Mouse (Mus musculus) heart, postnatal 25 days (tissue): ENCODE data around the gene Ass1. TPM values are rescaled to one million over a fixed set of nuclear protein-coding genes. Genes with fewer than 3 reads are reported as not detected.

Source experiments
- DNase-seq: peaks from one replicate; pipeline ENCODE4 v3.0.0; 2022; ENCODE audit warnings: low spot score
- intact Hi-C: fragments of 180-260 bp; cut with DNase I; formaldehyde crosslinking; loops from one replicate; pipeline ENCODE4 v1.15.1; 2025
- total RNA-seq, 2 experiments: library from RNA; stranded (reverse); gene quantifications; 2 replicates each; pipeline ENCODE4 v1.2.3; 2021

Ass1 gene
- total RNA-seq, 2 experiments from 2014 or later = 4.3 to 4.4 TPM

DNA sequence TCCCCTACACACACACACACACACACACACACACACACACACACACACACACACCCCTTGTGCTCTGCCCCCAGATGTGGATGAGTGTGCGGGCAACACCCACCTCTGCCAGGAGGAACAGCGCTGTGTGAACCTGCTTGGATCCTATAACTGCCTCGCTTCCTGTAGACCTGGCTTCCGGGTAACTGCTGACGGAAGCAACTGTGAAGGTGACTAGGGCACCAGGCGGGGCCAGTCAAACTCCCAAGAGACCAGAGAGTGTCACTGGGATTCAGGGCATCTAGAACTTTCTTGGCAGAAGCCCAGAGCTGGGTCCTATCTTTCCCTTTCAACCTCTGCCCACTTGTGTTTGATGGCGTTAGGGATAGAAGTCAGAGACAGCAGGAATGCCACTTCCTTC is 14.6 kb upstream of the Ass1 start:
- intact Hi-C loops = no loop called here
- no peak for DNase-seq

DNA sequence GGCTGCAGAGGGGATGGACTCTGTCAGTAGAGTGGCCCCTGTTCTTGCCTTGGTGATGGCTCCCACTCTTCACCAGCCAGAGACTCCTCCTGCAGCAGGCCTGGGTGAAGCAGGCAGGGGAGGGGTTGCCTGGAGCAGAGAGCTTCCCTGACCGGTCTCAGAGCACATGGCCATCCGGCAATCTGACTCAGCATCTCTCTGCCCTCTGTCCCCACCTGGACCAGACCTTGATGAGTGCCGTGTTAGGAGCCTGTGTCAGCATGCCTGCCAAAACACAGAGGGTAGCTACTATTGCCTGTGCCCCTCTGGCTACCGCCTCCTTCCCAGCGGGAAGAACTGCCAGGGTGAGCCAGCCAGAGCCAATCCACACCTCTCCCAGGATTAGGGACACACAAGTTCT is 11.5 kb upstream of the Ass1 start:
- intact Hi-C loops = no loop called here
- DNase-seq = no peak

DNA sequence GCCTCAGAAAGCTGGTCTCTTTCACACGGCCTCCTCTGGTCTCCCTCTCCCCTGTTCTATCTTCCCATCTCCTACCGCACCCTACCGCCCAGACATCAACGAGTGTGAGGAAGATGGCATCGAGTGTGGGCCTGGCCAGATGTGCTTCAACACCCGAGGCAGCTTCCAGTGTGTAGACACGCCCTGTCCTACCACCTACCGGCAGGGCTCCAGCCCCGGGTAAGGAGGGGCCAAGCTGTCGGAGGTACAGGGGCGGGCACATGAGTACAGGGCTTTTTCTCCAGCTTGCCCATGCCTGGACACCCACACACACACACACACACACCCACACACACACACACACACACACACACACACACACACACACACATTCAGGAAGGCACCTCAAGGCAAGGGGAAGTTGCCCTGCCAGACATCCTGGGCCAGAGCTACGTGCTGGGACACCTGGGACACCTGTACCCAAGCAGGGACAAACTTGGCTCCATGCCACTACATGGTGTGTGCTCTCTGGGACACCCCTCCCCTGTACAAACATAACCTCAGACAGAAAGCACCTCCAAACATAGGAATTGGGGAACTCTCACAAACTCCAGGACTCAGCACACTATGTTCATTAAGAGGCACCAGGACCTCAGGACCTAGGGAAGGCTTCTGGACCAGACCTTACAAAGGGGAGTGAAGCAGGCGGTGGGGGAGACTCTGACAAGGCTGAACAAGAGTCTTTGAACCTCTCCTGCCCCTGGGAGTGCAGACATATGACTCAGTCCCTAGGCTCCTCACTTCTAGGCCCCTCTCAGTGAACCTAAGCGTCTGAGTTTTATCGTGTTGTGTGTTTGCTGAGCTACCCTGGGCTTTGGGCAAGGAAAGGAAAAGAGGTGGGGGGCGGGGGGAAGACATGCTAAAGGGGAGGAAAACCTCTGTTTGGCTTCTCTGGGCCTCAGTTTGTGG is 10.7 kb upstream of the Ass1 start:
- intact Hi-C loops = no loop called here
- DNase-seq = no peak

DNA sequence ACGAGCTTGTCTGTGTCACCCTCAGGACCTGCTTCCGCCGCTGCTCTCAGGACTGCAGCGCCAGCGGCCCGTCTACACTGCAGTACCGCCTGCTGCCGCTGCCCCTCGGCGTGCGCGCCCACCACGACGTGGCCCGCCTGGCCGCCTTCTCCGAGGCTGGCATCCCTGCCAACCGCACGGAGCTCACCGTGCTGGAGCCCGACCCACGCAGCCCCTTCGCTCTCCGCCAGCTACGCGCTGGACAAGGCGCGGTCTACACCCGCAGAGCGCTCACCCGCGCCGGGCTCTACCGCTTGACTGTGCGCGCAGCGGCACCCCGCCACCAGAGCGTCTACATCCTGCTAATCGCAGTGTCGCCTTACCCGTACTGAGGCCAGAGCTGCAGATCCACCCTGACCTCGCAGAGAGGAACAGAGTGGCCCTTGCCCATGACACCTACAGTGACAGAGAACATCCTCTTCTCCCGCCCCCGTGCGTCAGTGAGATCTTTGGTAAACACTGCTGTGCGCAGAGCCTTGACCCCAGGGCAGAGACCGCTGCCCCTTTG is 9.9 kb upstream of the Ass1 start:
- no peak for DNase-seq
- intact Hi-C loops = no loop called here

DNA sequence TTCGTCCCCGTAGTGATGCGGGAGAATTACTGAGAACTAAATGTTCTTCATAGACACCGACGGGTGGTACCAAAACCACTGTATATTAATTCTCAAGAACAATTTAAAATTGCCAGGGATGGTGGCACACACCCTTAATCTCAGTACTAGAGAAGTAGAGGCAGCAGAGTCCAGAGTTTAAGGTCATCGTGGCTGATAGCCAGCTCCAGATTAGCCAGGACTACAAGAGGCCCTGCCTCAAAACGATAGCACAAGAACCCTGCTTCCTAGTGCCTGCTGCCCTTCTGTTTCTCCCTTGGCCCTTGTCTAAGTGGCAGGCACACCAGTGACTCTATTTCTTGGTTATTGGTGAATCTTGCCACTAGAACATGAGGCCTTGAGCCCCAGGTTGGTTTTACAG is 9.1 kb upstream of the Ass1 start:
- intact Hi-C loops = no loop called here
- no peak for DNase-seq

DNA sequence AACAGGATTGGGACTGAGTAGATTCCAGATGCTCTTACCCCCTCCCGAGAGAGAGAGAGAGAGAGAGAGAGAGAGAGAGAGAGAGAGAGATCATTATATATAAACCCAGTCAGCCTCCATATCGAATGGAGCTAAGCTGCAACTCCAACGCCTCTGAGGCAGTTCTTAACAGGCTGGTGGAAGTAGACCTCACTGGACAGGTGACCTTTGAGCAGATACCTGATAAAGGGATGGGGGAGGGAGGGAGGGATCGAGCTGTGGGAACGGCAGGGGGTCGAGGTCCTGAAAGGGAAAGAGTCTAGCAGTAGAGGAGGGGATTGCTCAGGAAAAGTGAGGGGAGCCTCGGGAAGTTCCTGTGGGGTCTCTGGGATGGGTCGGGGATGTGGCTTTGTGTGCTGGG is 8.0 kb upstream of the Ass1 start:
- DNase-seq = no peak
- intact Hi-C loops = no loop called here

DNA sequence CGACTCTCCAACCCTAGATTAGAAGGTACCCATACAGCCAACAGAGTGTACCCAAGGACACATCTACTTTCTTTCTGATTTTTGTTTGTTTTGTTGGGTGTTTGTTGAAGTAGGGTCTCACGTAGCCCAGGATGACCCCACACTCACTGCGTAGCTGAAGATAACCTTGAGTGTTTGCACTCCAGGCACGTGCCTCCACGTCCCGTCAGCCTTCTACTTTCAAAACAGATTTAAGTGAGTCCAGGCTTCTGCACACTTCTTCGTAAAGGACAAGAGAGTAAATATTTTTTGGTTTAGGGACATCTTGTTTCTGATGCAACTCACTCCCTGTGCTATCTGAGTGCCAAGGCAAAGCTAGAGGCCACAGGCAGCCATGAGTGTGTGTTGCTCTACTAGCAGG is 6.8 kb upstream of the Ass1 start:
- no peak for DNase-seq
- intact Hi-C loops = no loop called here

DNA sequence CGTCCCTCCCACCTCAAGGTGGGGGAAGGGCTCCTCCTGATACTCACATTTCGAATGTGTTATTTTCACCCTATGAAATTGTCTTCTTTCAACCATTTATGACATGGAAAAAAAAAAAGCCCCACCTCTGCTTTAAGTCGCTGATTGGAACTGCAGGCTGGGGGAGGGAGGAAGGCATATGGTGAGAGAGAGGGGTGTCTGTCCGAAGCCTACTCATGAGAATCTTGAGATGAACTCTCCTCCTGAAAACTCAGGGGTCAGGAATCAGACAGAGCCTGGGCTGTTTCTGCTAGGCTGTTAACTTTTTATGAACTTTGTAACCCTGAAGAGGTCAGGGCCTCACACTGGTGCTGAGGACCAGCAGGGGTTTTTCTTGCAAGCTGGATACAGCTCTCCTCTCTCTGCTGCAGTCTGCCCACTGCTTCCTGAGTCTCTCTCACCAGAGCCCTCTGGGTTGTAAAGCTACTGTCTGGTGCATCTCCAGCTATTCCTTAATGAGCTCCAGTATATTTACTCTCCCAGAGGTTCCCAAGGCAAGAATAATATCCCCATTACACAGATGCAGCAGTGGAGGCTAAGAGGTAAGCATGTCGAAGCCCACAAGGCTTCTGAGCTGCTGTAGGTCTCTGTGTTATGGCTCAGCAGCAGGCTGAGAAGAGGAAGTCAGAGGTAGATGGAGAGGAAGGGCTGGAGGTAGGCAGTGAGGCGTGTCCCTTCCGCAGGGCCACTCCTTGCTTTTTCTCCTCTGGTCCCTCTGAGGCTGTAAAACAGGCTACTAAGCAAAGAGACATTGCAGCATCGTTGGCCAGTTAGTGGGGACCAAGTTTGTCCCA is 6.1 kb upstream of the Ass1 start:
- intact Hi-C loops = no loop called here
- no peak for DNase-seq

DNA sequence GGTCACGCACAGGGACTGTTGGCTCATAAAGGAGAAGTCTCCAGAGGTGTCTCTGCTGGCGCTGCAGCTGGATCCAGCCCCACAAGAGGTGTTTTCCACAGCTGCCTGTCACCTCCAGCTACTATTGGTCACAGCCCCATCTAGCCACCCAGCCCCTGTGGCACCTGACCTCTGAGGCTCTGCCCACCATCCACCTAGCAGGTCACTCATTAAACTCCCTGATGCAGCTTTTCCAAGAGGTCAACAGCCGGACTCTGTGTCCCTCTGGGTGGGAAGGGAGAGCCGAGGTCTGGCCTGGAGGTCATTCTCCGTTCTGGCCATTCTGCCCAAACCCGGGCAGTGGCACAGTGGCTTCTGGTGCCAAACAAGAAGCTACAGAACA is 5.5 kb upstream of the Ass1 start:
- intact Hi-C loops = no loop called here
- no peak for DNase-seq

DNA sequence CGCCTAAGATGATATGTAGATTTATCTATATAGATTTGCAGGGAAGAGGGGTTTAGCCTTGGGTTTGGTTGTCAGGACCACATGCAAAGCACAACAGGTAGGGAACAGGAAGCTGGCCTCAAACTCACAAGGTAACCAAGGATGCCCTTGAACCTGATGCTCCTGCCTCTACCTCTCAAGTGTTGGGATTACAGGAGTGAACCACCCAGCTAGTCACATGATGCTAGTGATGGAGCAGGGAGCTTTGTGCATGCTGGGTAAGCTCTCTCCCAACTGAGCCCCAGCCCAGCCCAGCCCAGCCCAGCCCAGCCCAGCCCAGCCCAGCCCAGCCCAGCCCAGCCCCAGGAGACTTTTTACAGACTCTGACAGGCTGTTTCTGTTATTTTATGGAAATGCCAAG is 2.5 kb upstream of the Ass1 start:
- intact Hi-C loops = no loop called here
- DNase-seq = no peak

DNA sequence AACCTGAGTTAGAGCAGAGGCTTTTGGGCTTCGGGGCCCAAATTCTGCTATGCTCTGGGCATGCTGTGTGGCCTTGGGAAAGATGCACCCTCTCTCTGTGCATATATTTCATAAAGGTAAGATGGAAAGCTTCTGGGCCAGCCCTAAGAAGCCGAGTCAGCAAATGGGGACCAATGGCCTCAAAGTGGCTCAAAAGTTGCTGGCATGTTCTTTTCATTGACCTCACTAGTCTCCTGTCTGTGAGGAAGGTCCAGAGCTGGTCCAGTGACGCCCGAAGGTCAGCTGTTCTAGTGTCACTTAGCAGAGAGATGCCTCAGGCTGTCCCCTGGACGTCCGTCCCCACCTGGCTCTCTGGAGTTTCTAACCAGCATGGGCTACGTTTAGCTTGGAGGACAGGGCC is 1.1 kb upstream of the Ass1 start:
- DNase-seq = no peak
- intact Hi-C loops = no loop called here

DNA sequence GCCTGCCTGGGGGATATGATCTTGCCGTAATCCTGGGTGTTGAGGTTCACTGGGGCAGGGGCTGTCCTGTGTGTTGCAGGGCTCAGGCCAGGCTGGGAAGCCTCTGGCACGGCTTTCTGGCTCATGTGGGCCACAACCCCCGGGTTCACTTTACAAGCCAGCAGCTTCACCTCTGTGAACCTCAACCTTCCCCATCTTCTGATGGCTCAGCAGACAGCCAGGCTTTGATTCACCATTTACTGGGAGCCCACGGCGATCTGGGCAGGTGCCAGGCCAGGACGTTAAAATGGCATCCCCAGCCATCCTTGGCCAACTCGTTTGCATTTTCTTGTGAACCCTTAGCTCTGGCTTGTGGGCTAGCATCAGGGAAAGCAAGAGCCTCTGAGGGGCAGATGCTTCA is 527 bp upstream of the Ass1 start:
- intact Hi-C loops = no loop called here
- no peak for DNase-seq

DNA sequence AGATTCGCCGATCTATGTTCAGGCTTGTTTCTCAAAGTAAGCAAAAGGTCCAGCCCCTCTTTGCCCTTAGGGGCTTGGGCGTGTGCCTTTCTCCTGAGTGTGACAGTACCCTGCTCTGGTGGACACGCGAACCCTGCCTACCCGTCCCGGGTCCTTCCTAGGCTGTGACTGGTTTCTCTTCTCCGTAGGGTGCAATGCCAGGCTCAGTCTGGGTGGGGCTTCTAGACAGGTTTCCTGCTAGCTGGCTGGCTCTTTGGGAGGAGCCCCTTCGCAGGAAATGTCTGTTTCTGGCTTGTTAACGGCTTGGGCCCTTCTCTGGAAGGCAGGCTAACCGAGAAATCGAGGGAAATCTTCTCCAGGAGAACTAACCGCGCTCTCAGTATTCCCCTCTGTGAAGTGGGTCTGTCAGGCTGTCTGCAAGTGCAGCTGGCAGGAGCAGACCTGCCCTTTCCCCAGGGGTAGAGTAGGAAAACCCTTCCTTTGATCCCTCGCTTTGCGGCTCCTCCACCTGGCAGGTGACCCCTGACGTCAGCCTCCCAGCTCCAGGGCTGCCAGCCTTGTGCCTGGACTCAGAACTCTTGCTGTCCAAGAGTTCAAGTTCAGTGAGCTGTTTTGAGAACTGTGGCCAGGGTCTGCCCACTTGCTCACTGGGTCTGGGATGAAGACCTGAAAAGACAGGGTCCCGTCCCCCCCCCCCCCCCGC is 827 bp downstream of the Ass1 start:
- DNase-seq = no peak
- intact Hi-C loops = no loop called here

DNA sequence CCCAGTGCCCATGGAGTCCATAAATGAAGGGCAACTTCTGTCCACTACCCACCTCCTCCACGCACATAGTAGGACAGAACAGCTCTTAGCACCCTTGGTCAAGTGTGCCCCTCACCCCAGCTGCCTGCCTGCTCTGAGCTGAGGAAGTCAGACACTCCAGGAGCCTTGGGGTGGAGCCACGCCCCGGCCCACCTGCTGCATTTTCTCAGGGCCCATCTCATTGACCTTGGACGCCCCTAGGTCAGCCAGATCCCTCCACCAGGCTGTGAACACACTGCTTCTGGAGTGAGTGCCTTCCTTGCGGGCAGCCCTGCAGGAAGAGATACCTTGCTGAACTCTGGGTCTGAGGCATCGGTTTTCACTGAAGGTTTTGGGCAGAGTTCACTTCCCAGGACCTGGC is 1.6 kb downstream of the Ass1 start:
- intact Hi-C loops = no loop called here
- no peak for DNase-seq

DNA sequence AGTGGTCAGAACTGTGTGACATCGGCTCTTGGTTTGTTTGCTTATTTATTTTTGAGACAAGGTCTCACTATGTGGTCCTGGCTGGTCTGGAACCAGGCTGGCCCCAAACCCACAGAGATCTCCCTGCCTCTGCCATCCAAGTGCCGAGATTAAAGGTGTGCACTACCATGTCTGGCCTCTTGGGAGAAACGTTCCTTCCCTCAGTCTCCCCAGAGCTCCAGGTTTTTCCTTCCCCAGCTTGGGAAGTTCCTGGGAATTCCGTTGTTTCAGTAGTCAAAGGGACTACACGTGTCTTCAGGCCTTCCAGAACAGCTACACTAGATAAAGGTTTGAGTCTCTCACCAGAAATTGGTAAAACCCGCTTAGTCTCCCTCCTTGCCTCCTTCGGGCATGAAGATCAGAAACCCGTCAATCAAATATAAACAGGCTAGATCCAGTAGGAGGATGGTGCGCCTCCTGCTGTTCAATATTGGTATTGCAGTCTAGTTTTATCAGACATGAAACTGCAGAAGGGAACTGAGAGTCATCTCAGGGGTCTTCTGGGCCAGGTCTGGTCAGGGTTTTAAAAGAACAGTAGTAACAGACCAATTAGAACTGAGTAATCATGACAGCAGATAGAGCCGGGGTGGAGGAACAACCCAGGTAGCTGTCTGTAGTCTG is 2.5 kb downstream of the Ass1 start:
- intact Hi-C loops = loop anchor here (1.0 kb wide), 1 partner anchor 37 kb away; no protein-coding TSS in a partner anchor
- DNase-seq = no peak

DNA sequence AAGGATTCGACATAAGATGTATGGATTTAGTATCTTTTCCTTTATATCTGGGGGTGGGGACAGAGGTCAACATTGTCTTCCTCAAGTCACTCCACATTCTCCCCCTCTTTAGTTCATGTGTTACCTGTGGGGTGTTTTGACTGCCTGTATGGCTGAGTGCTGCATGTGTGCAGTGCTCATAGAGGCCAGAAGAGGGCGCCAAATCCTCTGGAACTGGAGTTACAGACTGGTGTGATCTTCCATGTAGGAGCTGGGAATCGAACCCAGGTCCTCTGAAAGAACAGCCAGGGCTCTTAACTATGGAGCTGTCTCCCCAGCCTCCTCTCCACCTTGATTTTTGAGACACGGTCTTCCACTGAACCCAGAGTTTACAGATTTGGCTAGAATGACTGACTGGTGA is 3.9 kb downstream of the Ass1 start:
- intact Hi-C loops = loop anchor here (1.0 kb wide), 1 partner anchor 39 kb away; no protein-coding TSS in a partner anchor

DNA sequence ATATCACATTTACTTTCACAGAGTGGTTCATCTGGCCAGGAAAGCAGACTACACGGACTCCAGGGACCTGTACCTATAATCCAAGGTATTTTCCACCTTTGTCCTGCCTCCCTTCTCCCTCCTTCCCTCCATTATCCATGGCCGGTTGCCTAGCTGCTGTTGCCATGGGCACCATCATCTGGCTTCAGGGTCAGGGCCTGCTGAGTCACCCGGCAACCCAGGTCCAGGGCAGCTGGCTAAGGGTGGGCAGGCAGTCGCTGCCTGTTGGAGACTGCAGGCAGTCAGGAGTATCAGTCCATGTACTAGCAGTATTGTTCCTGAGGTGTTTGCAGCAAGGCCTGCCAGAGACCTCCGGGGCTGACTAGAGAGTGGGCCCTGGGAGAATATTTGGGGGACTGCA is 4.7 kb downstream of the Ass1 start:
- intact Hi-C loops = no loop called here

More for the DNA sequence above, 3.9 kb downstream of the Ass1 start:
- no peak for DNase-seq

DNA sequence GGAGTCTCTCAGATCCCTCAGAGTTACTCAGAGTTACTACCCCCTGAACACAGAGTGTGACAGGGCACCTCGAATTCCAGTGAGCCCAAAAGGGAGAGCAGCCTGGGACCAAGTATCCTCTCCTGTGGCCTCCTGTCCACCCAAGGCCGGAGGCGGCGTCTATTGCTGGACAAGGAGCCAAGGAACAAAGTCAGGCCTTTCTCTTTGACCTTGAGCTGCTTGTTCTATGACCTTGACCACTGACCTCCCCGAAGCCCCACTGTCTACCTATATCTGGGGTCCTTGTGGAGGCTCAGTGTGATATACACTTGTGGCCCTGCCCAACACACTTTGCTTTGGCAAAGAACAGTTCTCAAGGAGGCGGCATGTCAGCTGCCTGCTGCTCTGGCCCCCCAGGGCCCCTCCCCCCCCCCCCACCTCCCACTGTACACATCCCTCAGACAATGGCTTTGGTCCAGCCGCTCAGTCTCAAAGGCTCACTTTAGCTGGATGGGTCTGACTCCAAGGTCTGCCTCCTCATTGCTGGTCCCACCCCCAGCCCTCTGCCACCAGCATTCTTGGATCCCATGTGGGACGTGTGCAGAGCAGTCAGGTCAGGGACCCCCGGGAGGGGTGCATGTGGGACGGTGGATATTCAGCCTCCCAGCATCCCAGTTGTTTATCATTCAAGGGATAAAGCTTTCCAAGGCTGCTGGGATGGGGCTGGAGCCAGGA is 6.3 kb downstream of the Ass1 start:
- no peak for DNase-seq
- intact Hi-C loops = no loop called here

More for the DNA sequence above, 4.7 kb downstream of the Ass1 start:
- no peak for DNase-seq
